Mouse (Mus musculus) MEL (cell line): ENCODE data around the gene Olfr12. TPM values are rescaled to one million over a fixed set of nuclear protein-coding genes. Genes with fewer than 3 reads are reported as not detected.

Experiments
- DNase-seq: peaks from one replicate; pipeline ENCODE4 v3.0.0; 2011; ENCODE audit warnings: low read depth, low spot score
- H3K27ac ChIP-seq: 2 replicates; pipeline ENCODE4 v1.5.1; 2012; ENCODE audit warnings: low read depth, mild to moderate bottlenecking, control low read depth, low read length, moderate library complexity; ENCODE audit not compliant: control insufficient read depth
- H3K27me3 ChIP-seq, 2 experiments: fragments of 150-350 bp in 1 of 2; sonication (generic) in 1 of 2; 2 replicates each; pipeline ENCODE4 v1.6.1; 2012; ENCODE audit warnings: low read length in 2 of 2, mild to moderate bottlenecking in 2 of 2, improper control_type of control experiment in 1 of 2, moderate library complexity in 1 of 2; ENCODE audit not compliant: insufficient read depth in 2 of 2, control insufficient read depth in 1 of 2
- H3K36me3 ChIP-seq, 2 experiments: 2 replicates each; pipeline ENCODE4 v1.6.1; 2012 to 2014; ENCODE audit warnings: low read length in 2 of 2, improper control_type of control experiment in 1 of 2, inconsistent platforms in 1 of 2, mild to moderate bottlenecking in 1 of 2; ENCODE audit not compliant: insufficient read depth in 2 of 2, control insufficient read depth in 1 of 2
- H3K4me1 ChIP-seq, 2 experiments: fragments of 150-350 bp in 1 of 2; sonication (generic) in 1 of 2; 2 replicates each; pipeline ENCODE4 v1.6.1; 2012; ENCODE audit warnings: low read length in 2 of 2, improper control_type of control experiment in 1 of 2, mild to moderate bottlenecking in 1 of 2; ENCODE audit not compliant: insufficient read depth in 2 of 2, control insufficient read depth in 1 of 2
- H3K4me3 ChIP-seq, 2 experiments: fragments of 150-350 bp in 1 of 2; sonication (generic) in 1 of 2; 2 replicates each; pipeline ENCODE4 v1.5.1; 2012; ENCODE audit warnings: low read depth in 2 of 2, low read length in 2 of 2, mild to moderate bottlenecking in 2 of 2, moderate library complexity in 2 of 2, control low read depth in 1 of 2, improper control_type of control experiment in 1 of 2; ENCODE audit not compliant: control insufficient read depth in 1 of 2, insufficient read depth in 1 of 2
- H3K79me2 ChIP-seq: 2 replicates; pipeline ENCODE4 v1.6.1; 2012; ENCODE audit warnings: mild to moderate bottlenecking, low read length, moderate library complexity; ENCODE audit not compliant: control insufficient read depth, poor library complexity, insufficient read depth
- H3K9ac ChIP-seq: 2 replicates; pipeline ENCODE4 v1.6.1; 2012; ENCODE audit warnings: low read depth, mild to moderate bottlenecking, control low read depth, low read length, moderate library complexity; ENCODE audit not compliant: control insufficient read depth, poor library complexity, severe bottlenecking
- H3K9me3 ChIP-seq: fragments of 150-350 bp; sonication (generic); replicated peaks from 2 replicates; pipeline ENCODE4 v1.6.1; 2012; ENCODE audit warnings: mild to moderate bottlenecking, low read length, improper control_type of control experiment, moderate library complexity; ENCODE audit not compliant: insufficient read depth
- CHD2 ChIP-seq: IDR thresholded peaks from 2 replicates; pipeline ENCODE4 v1.6.1; 2011; ENCODE audit warnings: low read length, improper control_type of control experiment
- MAZ ChIP-seq: IDR thresholded peaks from 2 replicates; pipeline ENCODE4 v1.6.1; 2012; ENCODE audit warnings: low read depth, mild to moderate bottlenecking, inconsistent platforms, low read length, improper control_type of control experiment
- MXI1 ChIP-seq: IDR thresholded peaks from 2 replicates; pipeline ENCODE4 v1.6.1; 2011; ENCODE audit warnings: mild to moderate bottlenecking, low read depth, low read length, improper control_type of control experiment
- POLR2A ChIP-seq, 2 experiments: IDR thresholded peaks; 2 replicates each; pipeline ENCODE4 v1.6.1; 2011 to 2012; ENCODE audit warnings: low read length in 2 of 2, mild to moderate bottlenecking in 2 of 2, control low read depth in 1 of 2, improper control_type of control experiment in 1 of 2, low read depth in 1 of 2, moderate library complexity in 1 of 2; ENCODE audit not compliant: control insufficient read depth in 1 of 2, insufficient read depth in 1 of 2, poor library complexity in 1 of 2
- RCOR1 ChIP-seq: IDR thresholded peaks from 2 replicates; pipeline ENCODE4 v1.6.1; 2012; ENCODE audit warnings: low read depth, mild to moderate bottlenecking, inconsistent platforms, low read length, improper control_type of control experiment
- SMC3 ChIP-seq: IDR thresholded peaks from 2 replicates; pipeline ENCODE4 v1.6.1; 2011; ENCODE audit warnings: low read depth, low read length, improper control_type of control experiment
- TAL1 ChIP-seq: IDR thresholded peaks from 2 replicates; pipeline ENCODE4 v1.6.1; 2012; ENCODE audit warnings: mild to moderate bottlenecking, inconsistent platforms, low read length, moderate library complexity, mixed read lengths
- TCF12 ChIP-seq: IDR thresholded peaks from 2 replicates; pipeline ENCODE4 v1.6.1; 2014; ENCODE audit warnings: low read depth, mild to moderate bottlenecking, inconsistent platforms, low read length, improper control_type of control experiment, moderate library complexity
- UBTF ChIP-seq: IDR thresholded peaks from 2 replicates; pipeline ENCODE4 v1.6.1; 2012; ENCODE audit warnings: low read depth, mild to moderate bottlenecking, inconsistent platforms, low read length, improper control_type of control experiment, moderate library complexity, borderline replicate concordance; ENCODE audit not compliant: insufficient read depth
- USF1 ChIP-seq: IDR thresholded peaks from 2 replicates; pipeline ENCODE4 v1.6.1; 2014; ENCODE audit warnings: low read depth, mild to moderate bottlenecking, inconsistent platforms, low read length, improper control_type of control experiment, moderate library complexity
- USF2 ChIP-seq, 2 experiments: IDR thresholded peaks; 2 replicates each; pipeline ENCODE4 v1.6.1; 2011 to 2012; ENCODE audit warnings: improper control_type of control experiment in 2 of 2, low read length in 2 of 2, borderline replicate concordance in 1 of 2, inconsistent platforms in 1 of 2, low read depth in 1 of 2, mild to moderate bottlenecking in 1 of 2; ENCODE audit not compliant: insufficient read depth in 1 of 2
- ZNF384 ChIP-seq: IDR thresholded peaks from 2 replicates; pipeline ENCODE4 v1.6.1; 2012; ENCODE audit warnings: low read depth, mild to moderate bottlenecking, inconsistent platforms, low read length, improper control_type of control experiment
- polyA plus RNA-seq, 2 experiments: library from polyadenylated mRNA; stranded (reverse) in 1 of 2; unstranded in 1 of 2; fragments of >175 nt in 1 of 2; fragments of >200 nt in 1 of 2; gene quantifications; 2 replicates each; pipeline versions ENCODE4 v1.2.1 to v1.2.4; 2012; ENCODE audit warnings: low replicate concordance in 2 of 2, low read depth in 1 of 2; ENCODE audit not compliant: insufficient read length in 2 of 2, insufficient read depth in 1 of 2, missing spikeins in 1 of 2
- total RNA-seq: library from RNA; depleted of rRNA; stranded (reverse); fragments of 300-350 nt; gene quantifications from 2 replicates; pipeline ENCODE4 v1.2.3, GENCODE M21; 2012

Gene Olfr12
- total and polyA plus RNA-seq, 3 experiments: not detected

- H3K4me3 ChIP-seq: no peak overlapping the region
- H3K27me3 ChIP-seq: no peaks in the 10 kb centered on the region
- TF ChIP-seq CHD2 (no peak), USF2 (IDR thresholded peaks at IDR 0.05; ENCODE audit: borderline replicate concordance in 1 of 2, insufficient read depth in 1 of 2, low read depth in 1 of 2, low read length in 2 of 2) (no peak), USF1 (no peak), SMC3 (no peak), MAZ (no peak), RCOR1 (no peak)
- H3K79me2 ChIP-seq: peaks cover 13% of the 10 kb centered on the region
- no peak for DNase-seq
- peaks cover 2 to 5% of the 10 kb centered on the region in 2 experiments; a peak in 3 of 4 replicates for H3K36me3 ChIP-seq
- H3K9ac ChIP-seq: no peak overlapping the region
- peaks cover 0 to 2% of the 10 kb centered on the region in 2 experiments; a peak in 2 of 4 replicates for H3K4me1 ChIP-seq
- H3K27ac ChIP-seq: no peak overlapping the region
- H3K9me3 ChIP-seq: no peaks in the 10 kb centered on the region
Observed at GRCm38 (mm10) chr1:92634976-92635599, 17.5 kb downstream of the Olfr12 start.

- H3K4me3 ChIP-seq: no peak overlapping the region
- H3K79me2 ChIP-seq: peaks cover 23% of the 10 kb centered on the region
- H3K4me1 ChIP-seq: peaks cover 0 to 12% of the 10 kb centered on the region in 2 experiments; a peak in 3 of 4 replicates
- H3K27ac ChIP-seq: no peak overlapping the region
- peak in 1 of 2 experiments; percentile 36; a peak in 1 of 4 replicates for TF ChIP-seq POLR2A (IDR thresholded peaks at IDR 0.05; ENCODE audit: control insufficient read depth in 1 of 2, insufficient read depth in 1 of 2, low read depth in 1 of 2, low read length in 2 of 2, poor library complexity in 1 of 2)
- no peak for TF ChIP-seq SMC3
- TF ChIP-seq USF1: peak; percentile 41; the same call in 1 of the 2 replicates
- no peak for TF ChIP-seq UBTF
- H3K27me3 ChIP-seq: no peaks in the 10 kb centered on the region
- DNase-seq: peak; percentile 27
- H3K9ac ChIP-seq: no peak overlapping the region
- peaks cover 2 to 11% of the 10 kb centered on the region in 2 experiments; a peak in 3 of 4 replicates for H3K36me3 ChIP-seq
- H3K9me3 ChIP-seq: no peaks in the 10 kb centered on the region
Observed at GRCm38 (mm10) chr1:92636015-92636414, 18.4 kb downstream of the Olfr12 start.

DNA sequence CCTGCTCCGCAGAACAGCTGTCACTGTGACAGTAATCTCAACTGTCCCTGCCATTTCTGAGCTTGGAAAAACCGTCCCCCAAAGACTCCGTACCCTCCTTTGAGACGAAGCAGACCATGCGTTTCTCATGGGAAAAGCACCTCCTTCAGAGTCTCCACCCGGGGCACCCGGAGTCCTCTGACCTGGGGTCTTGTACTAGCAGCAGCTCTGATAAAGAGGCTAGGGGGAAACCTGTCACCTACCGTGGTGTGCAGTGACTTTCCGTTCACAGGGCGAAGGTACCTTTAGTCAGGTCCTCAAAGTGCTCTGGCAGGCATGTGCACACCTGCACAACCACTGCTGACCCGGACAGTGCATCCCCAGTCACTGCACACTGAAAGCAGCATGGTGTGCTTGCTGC, 19.1 kb downstream of the Olfr12 start:
- TF ChIP-seq MXI1: no peak
- TF ChIP-seq TCF12: no peak
- no peak for TF ChIP-seq ZNF384
- no peak for TF ChIP-seq TAL1
- TF ChIP-seq SMC3: no peak
- H3K79me2 ChIP-seq: peaks cover 29% of the 10 kb centered on the region
- peaks cover 0 to 12% of the 10 kb centered on the region in 2 experiments; a peak in 3 of 4 replicates for H3K4me1 ChIP-seq
- no peak overlapping the region for H3K9ac ChIP-seq
- no peak for DNase-seq
- H3K36me3 ChIP-seq: peaks cover 2 to 11% of the 10 kb centered on the region in 2 experiments; a peak in 3 of 4 replicates
- no peak overlapping the region for H3K4me3 ChIP-seq
- no peaks in the 10 kb centered on the region for H3K9me3 ChIP-seq
- no peak overlapping the region for H3K27ac ChIP-seq
- H3K27me3 ChIP-seq: no peaks in the 10 kb centered on the region
